Mouse (Mus musculus): ENCODE data around the gene Vps50. TPM values are rescaled to one million over a fixed set of nuclear protein-coding genes. Genes with fewer than 3 reads are reported as not detected.

Gene Vps50
- polyA plus RNA-seq (2012; rRNA removed): 29.2 and 29.3 TPM in 2 replicates

GRCm38 (mm10) chr6:3498162-3498848 is at the start of gene Vps50, which contains the start of gene Hepacam2:
TSS of gene Vps50 (plus strand) at chr6:3498382.
TSS of gene Hepacam2 (minus strand) at chr6:3498298.

Other genes starting within 250 kb of the Vps50 start
- gene Samd9l, start 98.8 kb upstream of the Vps50 start, polyA plus RNA-seq (2012; rRNA removed): 1.4 and 1.9 TPM in 2 replicates
- 1.1 and 1.4 TPM in 2 replicates for gene Hepacam2, start 84 bp upstream of the Vps50 start, polyA plus RNA-seq (2012; rRNA removed)